Mouse (Mus musculus) v-Abl transformed pro-B cells (cell line): ENCODE results near the gene Nubp2.

Experiments
- in situ Hi-C, 2 experiments: fragments of 400-800 bp; cut with MboI; formaldehyde crosslinking; loops; one replicate each; pipeline ENCODE4 v1.15.1; 2025; ENCODE audit not compliant: unreplicated experiment in 2 of 2

The Nubp2 gene

DNA sequence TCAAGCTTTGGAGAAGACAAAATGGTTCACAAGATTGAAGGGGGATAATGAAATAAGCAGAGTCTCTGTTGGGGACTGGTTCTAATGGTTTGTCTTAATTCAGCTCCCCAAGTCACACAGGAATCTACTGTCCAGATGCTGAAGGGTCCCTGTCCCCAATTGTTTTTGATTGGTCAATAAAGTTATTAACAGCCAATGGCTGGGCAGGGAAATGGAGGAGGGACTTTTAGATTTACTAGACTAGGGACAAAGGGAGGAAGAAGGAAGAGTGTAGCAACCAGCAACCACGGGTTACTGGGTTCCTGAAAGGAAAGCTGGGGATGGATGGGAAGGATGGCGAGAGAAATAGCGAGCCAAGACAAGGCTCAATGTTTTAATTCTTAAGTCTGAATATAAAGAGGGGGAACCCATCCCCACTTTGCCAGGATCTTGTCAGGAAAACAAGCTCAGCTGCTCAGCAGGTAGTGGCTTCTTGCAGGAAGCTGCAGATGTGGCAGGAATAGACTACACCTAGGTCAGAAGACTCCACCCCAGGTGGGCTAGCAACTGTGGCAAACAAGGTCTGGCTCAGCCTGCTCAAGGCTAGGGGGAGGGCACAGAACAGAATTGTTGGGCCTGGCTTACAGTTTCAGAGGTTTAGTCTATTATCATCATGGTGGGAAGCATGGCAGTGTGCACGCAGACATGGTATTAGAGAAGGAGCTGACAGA, 12.3 kb downstream of the Nubp2 start:
- in situ Hi-C loops = no loop called here

DNA sequence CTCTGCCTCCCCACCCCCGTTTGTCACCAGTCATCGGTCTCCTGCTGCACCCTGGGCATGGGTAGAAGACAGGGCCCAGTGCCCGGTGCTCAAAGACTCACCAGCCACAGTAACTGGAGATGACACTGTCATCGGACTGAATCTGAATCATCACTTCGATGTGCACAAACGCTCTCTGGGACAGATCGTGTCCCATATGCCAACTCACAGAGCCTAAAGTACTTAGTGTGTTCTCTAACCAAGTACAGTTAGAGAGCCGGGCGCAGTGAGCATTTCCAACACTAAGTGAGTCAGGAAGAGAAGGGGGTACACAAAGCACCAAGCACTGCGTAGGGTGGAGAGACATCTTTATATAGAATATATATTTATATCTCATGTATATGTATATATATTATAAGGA, 18.2 kb downstream of the Nubp2 start:
- in situ Hi-C loops = no loop called here

DNA sequence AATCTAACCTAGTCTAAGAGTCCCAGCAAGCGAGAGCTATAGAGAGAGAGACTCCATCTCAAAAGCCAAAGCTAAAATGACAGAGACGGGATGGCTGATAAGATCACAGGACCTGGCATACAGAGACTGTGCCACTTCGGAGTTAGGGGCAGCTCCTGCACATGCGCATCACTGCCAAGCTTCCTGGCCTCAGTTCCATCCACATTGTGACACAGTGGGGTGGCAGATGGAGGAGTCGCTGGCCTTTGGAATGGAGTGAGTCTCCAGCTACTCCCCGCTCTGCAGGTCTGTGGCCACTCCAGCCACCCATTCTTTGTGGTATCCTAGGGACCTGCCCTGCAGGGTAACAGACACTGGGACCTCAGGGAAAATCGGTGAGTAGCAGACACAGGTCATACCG, 20.4 kb downstream of the Nubp2 start, which contains the start of gene Igfals:
TSS of gene Igfals (plus strand) at position 222 of the 400 bp plus-strand sequence.
- in situ Hi-C loops = no loop called here

GRCm38 (mm10) chr17:24861785-24862184, 24.4 kb downstream of the Nubp2 start:
- in situ Hi-C loops = no loop called here

- in situ Hi-C loops = no loop called here
Measured at GRCm38 (mm10) chr17:24860076-24860475, 26.1 kb downstream of the Nubp2 start.

GRCm38 (mm10) chr17:24858967-24859366, 27.2 kb downstream of the Nubp2 start:
- in situ Hi-C loops = no loop called here

DNA sequence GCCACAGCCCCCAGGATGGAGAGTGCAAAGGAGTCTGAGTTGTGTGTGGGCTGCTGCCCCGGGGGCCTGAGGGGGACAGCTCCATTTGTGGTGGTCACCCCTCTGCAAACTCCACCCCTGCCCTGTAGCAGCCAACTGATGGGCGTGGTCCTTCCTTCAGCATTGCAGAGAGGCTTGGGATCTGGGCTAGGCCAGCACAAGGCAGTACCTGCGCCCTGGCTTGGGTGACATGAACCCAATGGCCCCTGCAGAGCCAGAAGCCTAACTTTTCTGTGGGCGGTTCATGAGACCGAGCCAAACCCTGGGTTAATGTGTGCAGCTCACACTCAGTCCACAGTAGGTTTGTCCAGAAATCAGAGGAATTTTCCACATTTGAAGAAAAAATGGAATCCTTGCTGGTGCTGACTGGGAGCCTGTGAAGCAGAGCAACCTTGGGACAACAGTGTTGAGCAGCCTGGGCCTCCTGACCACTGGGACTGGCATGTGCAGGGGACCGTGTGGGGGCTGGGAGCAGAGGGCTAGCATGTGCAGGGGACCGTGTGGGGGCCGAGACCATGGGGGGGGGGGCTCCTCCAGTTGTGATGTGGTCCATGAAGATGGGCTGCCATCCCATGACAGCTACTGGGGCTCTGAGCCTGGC, 28.2 kb downstream of the Nubp2 start:
- in situ Hi-C loops = no loop called here

GRCm38 (mm10) chr17:24856589-24856988, 29.6 kb downstream of the Nubp2 start:
- in situ Hi-C loops = no loop called here

DNA sequence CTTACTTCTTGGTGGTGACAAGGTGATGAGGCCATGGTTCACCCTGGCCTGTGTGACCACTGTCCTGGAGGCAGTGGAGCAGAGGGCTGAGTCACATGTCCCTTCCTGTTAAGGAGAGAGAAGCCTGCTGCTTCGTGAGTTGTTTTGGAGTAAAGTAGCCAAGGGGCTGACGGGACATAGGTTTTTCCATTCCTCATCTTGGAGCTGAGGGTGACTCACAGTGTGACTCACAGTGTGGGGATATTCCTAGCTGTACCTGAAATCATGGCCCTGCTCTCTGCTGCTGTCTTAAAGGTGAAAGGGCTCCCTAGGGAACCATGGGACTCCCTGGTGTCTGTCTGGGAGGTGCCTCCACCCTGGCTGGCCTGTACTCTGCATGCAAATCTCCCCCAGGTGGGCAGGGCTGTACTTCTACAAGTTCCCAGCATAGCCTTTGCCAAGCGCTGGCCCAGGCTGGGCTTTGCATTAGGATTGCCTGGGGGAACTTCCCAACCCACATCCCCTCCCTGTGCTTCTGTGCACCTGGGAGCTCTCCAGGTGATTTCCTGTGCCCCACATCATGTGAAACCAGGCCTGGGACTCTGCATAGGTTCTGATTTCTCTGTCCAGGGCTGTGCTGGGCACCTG, 30.2 kb downstream of the Nubp2 start:
- in situ Hi-C loops = no loop called here

- in situ Hi-C loops = no loop called here
Measured at GRCm38 (mm10) chr17:24851381-24852125, 34.6 kb downstream of the Nubp2 start.

GRCm38 (mm10) chr17:24850773-24851127, 35.4 kb downstream of the Nubp2 start:
- in situ Hi-C loops = no loop called here

DNA sequence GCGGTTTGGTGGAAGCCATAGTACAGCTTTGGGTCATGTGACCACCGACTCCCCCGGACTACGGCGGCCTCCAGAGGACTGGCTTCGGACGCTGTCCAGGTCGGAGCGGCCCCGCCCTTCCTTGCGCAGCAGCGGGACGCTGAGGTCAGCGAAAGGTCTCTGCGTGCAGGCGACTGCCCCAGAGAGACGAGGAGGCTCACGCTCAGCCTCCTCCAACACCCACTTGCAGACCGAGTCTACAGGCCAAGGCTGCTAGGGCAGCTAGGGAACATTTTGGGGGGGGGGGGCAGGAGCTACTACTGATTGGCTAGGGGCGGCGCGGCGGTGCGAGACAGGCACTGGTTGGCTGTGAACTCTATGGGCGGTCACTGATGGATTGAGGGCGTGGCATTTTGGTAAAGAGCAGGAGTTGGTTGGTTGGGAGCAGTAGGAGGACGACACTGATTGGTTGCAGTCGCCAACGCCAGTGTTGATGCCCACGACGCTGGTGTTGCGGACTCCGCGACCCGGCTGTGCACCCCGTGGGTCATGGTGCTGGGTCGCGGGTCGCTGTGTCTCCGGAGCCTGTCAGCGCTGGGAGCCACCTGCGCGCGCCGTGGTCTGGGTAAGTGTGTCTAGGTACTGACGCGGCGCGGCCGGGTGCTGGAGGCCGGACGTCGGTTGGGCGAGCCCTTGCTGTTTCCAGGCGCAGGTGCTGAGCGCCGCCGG, 35.9 kb downstream of the Nubp2 start, which contains the start of gene Fahd1:
TSS of gene Fahd1 (minus strand) at position 300 of the 708 bp plus-strand sequence.
- in situ Hi-C loops = no loop called here

DNA sequence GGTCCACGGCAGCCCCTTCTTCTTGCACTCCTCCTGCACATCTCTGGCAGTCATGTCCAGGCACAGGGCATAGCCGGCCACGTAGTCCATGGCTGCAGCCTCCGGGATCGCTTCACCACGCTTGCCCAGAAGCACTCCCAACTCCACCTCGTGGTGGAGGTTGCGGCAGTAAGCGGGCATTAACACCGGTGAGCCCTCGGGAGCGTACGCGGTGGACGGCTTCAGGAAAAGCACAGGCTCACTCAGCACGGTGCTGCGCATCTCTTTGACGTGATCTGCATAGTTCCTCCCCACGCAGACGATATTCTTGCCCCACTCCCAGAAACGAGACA, 36.5 kb downstream of the Nubp2 start:
- in situ Hi-C loops = no loop called here

GRCm38 (mm10) chr17:24848600-24849031, 37.5 kb downstream of the Nubp2 start:
- in situ Hi-C loops = no loop called here

DNA sequence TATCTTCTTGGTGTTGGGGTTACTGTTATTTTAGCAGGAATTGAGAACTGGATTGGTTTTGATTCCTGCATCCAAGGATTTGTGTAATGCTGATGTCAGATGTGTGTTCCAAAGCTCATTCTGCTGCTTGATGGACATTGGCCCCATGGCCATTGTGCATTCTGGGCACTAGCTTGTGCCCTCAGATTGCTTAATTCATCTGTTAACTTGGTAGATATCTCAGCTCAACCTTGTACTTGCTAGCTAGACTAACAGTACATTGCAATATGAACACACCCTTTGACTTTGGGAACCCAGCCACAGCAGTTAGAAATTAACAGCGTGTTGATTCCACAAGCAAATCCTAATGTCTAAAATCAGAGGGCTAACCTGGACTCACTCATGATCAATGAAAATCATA, 38.8 kb downstream of the Nubp2 start:
- in situ Hi-C loops = no loop called here

- in situ Hi-C loops = no loop called here
Measured at GRCm38 (mm10) chr17:24844525-24844924, 41.6 kb downstream of the Nubp2 start.

GRCm38 (mm10) chr17:24842631-24843030, 43.5 kb downstream of the Nubp2 start:
- in situ Hi-C loops = no loop called here

GRCm38 (mm10) chr17:24841133-24841532, 45.0 kb downstream of the Nubp2 start:
- in situ Hi-C loops = no loop called here

GRCm38 (mm10) chr17:24840341-24840740, 45.8 kb downstream of the Nubp2 start:
- in situ Hi-C loops = no loop called here

DNA sequence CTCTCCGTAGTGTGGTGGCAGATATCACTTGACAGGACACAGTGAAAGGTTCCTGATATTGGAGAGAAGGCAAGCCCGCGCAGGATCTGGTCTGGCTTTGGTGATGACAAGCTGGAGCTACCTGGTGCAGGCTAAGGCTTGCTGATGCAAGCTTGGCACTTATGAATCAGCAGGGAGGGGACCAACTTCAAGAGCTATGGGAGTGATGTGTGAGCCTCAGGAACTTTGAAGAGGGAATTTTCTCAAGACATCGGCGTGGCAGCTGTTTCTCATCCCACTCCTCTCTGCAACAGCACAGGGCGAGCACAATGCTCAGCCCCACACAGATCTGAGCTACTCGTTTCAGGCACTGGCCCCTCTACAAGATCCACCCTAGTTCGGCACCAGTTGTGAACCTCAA, 46.3 kb downstream of the Nubp2 start, which contains the start of gene Hagh:
TSS of gene Hagh (plus strand) at position 302 of the 400 bp plus-strand sequence.
- in situ Hi-C loops = no loop called here
